ENCODE assay signal across 9 mouse cellular contexts in the genomic region with DNA sequence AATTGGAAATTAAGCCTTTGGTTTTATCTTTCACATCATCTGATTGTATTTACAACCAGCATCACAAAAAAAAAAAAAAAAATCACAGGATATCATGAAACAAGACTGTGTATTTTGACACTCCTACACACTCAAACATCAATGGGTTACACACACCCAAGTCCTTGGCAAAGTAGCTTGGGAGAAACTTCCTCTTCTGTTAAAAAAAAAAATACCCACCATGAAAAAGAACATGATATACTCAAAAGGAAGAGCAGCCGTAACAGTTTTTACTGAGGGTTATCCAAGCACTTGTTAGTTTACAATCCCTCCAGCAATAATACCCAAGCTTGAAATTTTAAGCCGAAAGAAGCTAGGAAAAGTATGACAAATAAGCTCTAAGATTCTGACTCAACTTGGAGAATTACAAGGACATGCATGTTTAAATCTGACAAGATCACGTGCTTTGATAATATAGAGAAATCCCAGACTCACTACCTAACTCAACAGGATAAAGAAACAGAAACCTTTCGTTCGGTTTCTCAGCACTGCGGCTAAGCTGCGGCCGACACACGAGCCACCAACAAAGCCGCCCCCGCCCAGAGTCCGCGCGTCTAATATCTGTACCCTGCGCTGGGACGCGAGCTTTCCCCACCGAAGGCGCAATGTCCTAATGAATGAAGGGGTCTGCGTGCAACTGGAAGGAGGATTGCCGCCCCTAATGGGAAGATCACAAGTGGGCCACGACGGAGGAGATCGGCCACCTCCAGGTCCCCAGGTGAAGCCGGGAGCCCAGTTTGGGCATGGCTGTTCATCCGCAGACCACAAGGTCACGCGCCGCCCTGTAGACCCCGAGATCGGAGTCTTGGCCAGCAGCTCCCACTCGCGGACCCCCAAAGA. TPM values are rescaled to one million over a fixed set of nuclear protein-coding genes. Genes with fewer than 3 reads are reported as not detected.
DNase-seq lines count a peak whose midpoint lies in the region; ATAC-seq and TF ChIP-seq lines count a peak whose summit lies in the region.
"Had no signal": no experiment of that assay in that cellular context is flagged by ENCODE, and none has a peak within 500 bp of the region (broad histone marks: within the 10 kb centered on the region; RNA-seq: fewer than 3 reads in every experiment).

No protein-coding gene starts in this region.

- TF ChIP-seq POLR2A in thymus, adult 2 months (IDR thresholded peaks at IDR 0.05; ENCODE audit: control insufficient read depth, extremely low read depth, insufficient read depth, low read length, poor library complexity) = no peak

- WGBS in thymus, adult 2 months = 1% methylated on average over 33 of the region's 33 CpGs
- under 1% methylated on average over 33 of the region's 33 CpGs for WGBS in heart, postnatal 0 days
- under 1% methylated on average over 33 of the region's 33 CpGs for WGBS in liver, embryonic 16.5 days (ENCODE audit: insufficient replicate concordance)

- peak overlapping the region; percentile 81 for H3K9ac ChIP-seq in heart, postnatal 0 days (replicated peaks; ENCODE audit: low read depth, low read length)
- H3K9ac ChIP-seq in liver, embryonic 16.5 days (ENCODE audit: low read depth, low read length) = peak overlapping the region; percentile 88

- peak overlapping the region; percentile 97 for H3K27ac ChIP-seq in gastrocnemius, adult 2 months
- no peak overlapping the region for H3K27ac ChIP-seq in thymus, adult 2 months (ENCODE audit: control insufficient read depth, insufficient read depth, low read length)
- H3K27ac ChIP-seq in heart, postnatal 0 days (ENCODE audit: low read depth) = peak overlapping the region; percentile 82
- H3K27ac ChIP-seq in liver, embryonic 16.5 days (ENCODE audit: low read length) = peak overlapping the region; percentile 87

- no peak for TF ChIP-seq CTCF in gastrocnemius, adult 2 months (IDR thresholded peaks at IDR 0.05)
- TF ChIP-seq CTCF in thymus, adult 2 months (IDR thresholded peaks at IDR 0.05; ENCODE audit: borderline replicate concordance, control insufficient read depth, extremely low read depth, insufficient read depth, low read length, poor library complexity) = no peak
- no peak for TF ChIP-seq CTCF in heart, postnatal 0 days (IDR thresholded peaks at IDR 0.05; ENCODE audit: low read depth)

- no peaks in the 10 kb centered on the region for H3K27me3 ChIP-seq in thymus, adult 2 months (ENCODE audit: control insufficient read depth, insufficient read depth, low read length)
- no peaks in the 10 kb centered on the region for H3K27me3 ChIP-seq in heart, postnatal 0 days (ENCODE audit: control insufficient read depth, insufficient read depth, low read length)
- no peaks in the 10 kb centered on the region for H3K27me3 ChIP-seq in liver, embryonic 16.5 days (ENCODE audit: control insufficient read depth, insufficient read depth, low read depth, low read length)

- H3K4me3 ChIP-seq in gastrocnemius, adult 2 months = peak overlapping the region; percentile 93
- peak overlapping the region; percentile 76 for H3K4me3 ChIP-seq in thymus, adult 2 months (ENCODE audit: control insufficient read depth, insufficient read depth, low read length)
- peak overlapping the region; percentile 88 for H3K4me3 ChIP-seq in heart, postnatal 0 days (ENCODE audit: low read depth, low read length)
- peak overlapping the region; percentile 93 for H3K4me3 ChIP-seq in liver, embryonic 16.5 days (ENCODE audit: low read depth, low read length)

- peaks cover 39% of the 10 kb centered on the region for H3K36me3 ChIP-seq in thymus, adult 2 months (ENCODE audit: control insufficient read depth, insufficient read depth, low read length)
- peaks cover 62% of the 10 kb centered on the region for H3K36me3 ChIP-seq in heart, postnatal 0 days (replicated peaks; ENCODE audit: control insufficient read depth, insufficient read depth, low read length)
- H3K36me3 ChIP-seq in liver, embryonic 16.5 days (ENCODE audit: control insufficient read depth, insufficient read depth) = peaks cover 48% of the 10 kb centered on the region

- no peak for ATAC-seq in heart, postnatal 0 days (ENCODE audit: insufficient read depth, low read depth)
- ATAC-seq in liver, embryonic 16.5 days (ENCODE audit: low read depth) = no peak

- DNase-seq in gastrocnemius, adult 2 months = no peak
- no peak for DNase-seq in gastrocnemius, postnatal 25 days
- DNase-seq in thymus, adult 2 months = no peak
- DNase-seq in thymus, postnatal 14 days = no peak
- no peak for DNase-seq in heart, postnatal 0 days (ENCODE audit: low spot score)
- DNase-seq in gastrocnemius, postnatal 14 days = no peak
- no peak for DNase-seq in thymus, adult 18-20 months

- H3K9me3 ChIP-seq in heart, postnatal 0 days (replicated peaks; ENCODE audit: control insufficient read depth, low read length) = no peaks in the 10 kb centered on the region
- H3K9me3 ChIP-seq in liver, embryonic 16.5 days (replicated peaks; ENCODE audit: control insufficient read depth, low read length) = no peaks in the 10 kb centered on the region

- H3K4me2 ChIP-seq in heart, postnatal 0 days (ENCODE audit: low read depth, low read length) = peak overlapping the region; percentile 88
- H3K4me2 ChIP-seq in liver, embryonic 16.5 days (ENCODE audit: low read depth, low read length) = peak overlapping the region; percentile 97

- intact Hi-C loops in gastrocnemius, adult 2 months (cut with DNase I) = loop anchor here (5.0 kb wide), 1 partner anchor 40 kb away; a partner anchor contains a TSS
- intact Hi-C loops in gastrocnemius, postnatal 14 days (cut with DNase I; ENCODE audit: low total_unique reads) = no loop called here

- peaks cover 17% of the 10 kb centered on the region for H3K4me1 ChIP-seq in thymus, adult 2 months (replicated peaks; ENCODE audit: control insufficient read depth, insufficient read depth, low read length)
- peaks cover 20% of the 10 kb centered on the region for H3K4me1 ChIP-seq in heart, postnatal 0 days (ENCODE audit: control insufficient read depth, insufficient read depth)
- H3K4me1 ChIP-seq in liver, embryonic 16.5 days (ENCODE audit: control insufficient read depth, low read depth, low read length) = peaks cover 32% of the 10 kb centered on the region

- TF ChIP-seq EP300 in heart, postnatal 0 days (IDR thresholded peaks at IDR 0.05; ENCODE audit: low read depth) = no peak

RNA-seq across cellular contexts. Expression of a gene that starts 0.7 kb away (rescaled TPM):
- total RNA-seq in gastrocnemius, adult 2 months (2021) = 10 to 100 TPM in 1 of 2 experiments, 1 to 10 TPM in 1; 9.7 to 12.0 TPM
- 1 to 10 TPM; 9.6 to 10.0 TPM for total RNA-seq in gastrocnemius, postnatal 25 days (2021)
- 96.3 and 98.4 TPM in 2 replicates for polyA plus RNA-seq in thymus, adult 2 months (2012; rRNA removed)
- total RNA-seq in heart, postnatal 0 days (2014; rRNA removed; ENCODE audit: low replicate concordance) = 27.2 and 30.6 TPM in 2 replicates
- polyA plus RNA-seq in heart, postnatal 0 days (2015; fragmentation: Nextera tagmentation; extraction: Ambion mirVana) = 31.6 and 33.9 TPM in 2 replicates
- 46.7 and 47.0 TPM in 2 replicates for polyA plus RNA-seq in liver, embryonic 16.5 days (2015; fragmentation: Nextera tagmentation; extraction: Ambion mirVana)
- total RNA-seq in gastrocnemius, postnatal 14 days (2021) = 10 to 100 TPM; 12.1 to 12.7 TPM

RNA-seq across cellular contexts. Expression of a gene that starts 0.8 kb away (rescaled TPM):
- total RNA-seq in gastrocnemius, adult 2 months (2021) = 10 to 100 TPM; 17.9 to 28.5 TPM
- 10 to 100 TPM; 21.6 to 24.7 TPM for total RNA-seq in gastrocnemius, postnatal 25 days (2021)
- polyA plus RNA-seq in thymus, adult 2 months (2012; rRNA removed) = 81.8 and 116 TPM in 2 replicates
- total RNA-seq in heart, postnatal 0 days (2014; rRNA removed; ENCODE audit: low replicate concordance) = 51.3 and 65.1 TPM in 2 replicates
- 210 and 213 TPM in 2 replicates for polyA plus RNA-seq in heart, postnatal 0 days (2015; fragmentation: Nextera tagmentation; extraction: Ambion mirVana)
- polyA plus RNA-seq in liver, embryonic 16.5 days (2015; fragmentation: Nextera tagmentation; extraction: Ambion mirVana) = 188 and 217 TPM in 2 replicates
- 10 to 100 TPM; 28.7 to 42.6 TPM for total RNA-seq in gastrocnemius, postnatal 14 days (2021)

RNA-seq across cellular contexts. Expression of a gene that starts 10.4 kb away (rescaled TPM):
- total RNA-seq in gastrocnemius, adult 2 months (2021) = not detected
- total RNA-seq in gastrocnemius, postnatal 25 days (2021) = not detected
- not detected in 2 replicates for polyA plus RNA-seq in thymus, adult 2 months (2012; rRNA removed)
- total RNA-seq in heart, postnatal 0 days (2014; rRNA removed; ENCODE audit: low replicate concordance) = not detected in 2 replicates
- 0.82 TPM in 1 of 2 replicates, not detected in the other for polyA plus RNA-seq in heart, postnatal 0 days (2015; fragmentation: Nextera tagmentation; extraction: Ambion mirVana)
- polyA plus RNA-seq in liver, embryonic 16.5 days (2015; fragmentation: Nextera tagmentation; extraction: Ambion mirVana) = not detected in 2 replicates
- not detected for total RNA-seq in gastrocnemius, postnatal 14 days (2021)
- total RNA-seq: left cerebral cortex, postnatal 36 days had no signal

RNA-seq across cellular contexts. Expression of a gene that starts 12.8 kb away (rescaled TPM):
- total RNA-seq in gastrocnemius, adult 2 months (2021) = 10 to 100 TPM; 21.6 to 28.7 TPM
- total RNA-seq in gastrocnemius, postnatal 25 days (2021) = 10 to 100 TPM; 21.6 to 26.6 TPM
- polyA plus RNA-seq in thymus, adult 2 months (2012; rRNA removed) = 316 and 374 TPM in 2 replicates
- total RNA-seq in heart, postnatal 0 days (2014; rRNA removed; ENCODE audit: low replicate concordance) = 27.7 and 47.0 TPM in 2 replicates
- polyA plus RNA-seq in heart, postnatal 0 days (2015; fragmentation: Nextera tagmentation; extraction: Ambion mirVana) = 15.4 and 16.4 TPM in 2 replicates
- 0.63 and 0.79 TPM in 2 replicates for polyA plus RNA-seq in liver, embryonic 16.5 days (2015; fragmentation: Nextera tagmentation; extraction: Ambion mirVana)
- total RNA-seq in gastrocnemius, postnatal 14 days (2021) = 10 to 100 TPM; 20.3 to 21.7 TPM

RNA-seq across cellular contexts. Expression of a gene that starts 30.1 kb away (rescaled TPM):
- not detected for total RNA-seq in gastrocnemius, adult 2 months (2021)
- not detected for total RNA-seq in gastrocnemius, postnatal 25 days (2021)
- 0.08 TPM in 2 replicates for polyA plus RNA-seq in thymus, adult 2 months (2012; rRNA removed)
- not detected in 2 replicates for total RNA-seq in heart, postnatal 0 days (2014; rRNA removed; ENCODE audit: low replicate concordance)
- polyA plus RNA-seq in heart, postnatal 0 days (2015; fragmentation: Nextera tagmentation; extraction: Ambion mirVana) = not detected in 2 replicates
- polyA plus RNA-seq in liver, embryonic 16.5 days (2015; fragmentation: Nextera tagmentation; extraction: Ambion mirVana) = not detected in 2 replicates
- not detected for total RNA-seq in gastrocnemius, postnatal 14 days (2021)
